Mouse (Mus musculus) MEL (cell line): Measurements from ENCODE around the gene Aff2. TPM values are rescaled to one million over a fixed set of nuclear protein-coding genes. Genes with fewer than 3 reads are reported as not detected.

Experiments
- DNase-seq: peaks from one replicate; pipeline ENCODE4 v3.0.0; 2011; ENCODE audit warnings: low read depth, low spot score
- H3K27ac ChIP-seq: 2 replicates; pipeline ENCODE4 v1.5.1; 2012; ENCODE audit warnings: low read depth, mild to moderate bottlenecking, control low read depth, low read length, moderate library complexity; ENCODE audit not compliant: control insufficient read depth
- H3K27me3 ChIP-seq, 2 experiments: fragments of 150-350 bp in 1 of 2; sonication (generic) in 1 of 2; 2 replicates each; pipeline ENCODE4 v1.6.1; 2012; ENCODE audit warnings: low read length in 2 of 2, mild to moderate bottlenecking in 2 of 2, improper control_type of control experiment in 1 of 2, moderate library complexity in 1 of 2; ENCODE audit not compliant: insufficient read depth in 2 of 2, control insufficient read depth in 1 of 2
- H3K36me3 ChIP-seq, 2 experiments: 2 replicates each; pipeline ENCODE4 v1.6.1; 2012 to 2014; ENCODE audit warnings: low read length in 2 of 2, improper control_type of control experiment in 1 of 2, inconsistent platforms in 1 of 2, mild to moderate bottlenecking in 1 of 2; ENCODE audit not compliant: insufficient read depth in 2 of 2, control insufficient read depth in 1 of 2
- H3K4me1 ChIP-seq, 2 experiments: fragments of 150-350 bp in 1 of 2; sonication (generic) in 1 of 2; 2 replicates each; pipeline ENCODE4 v1.6.1; 2012; ENCODE audit warnings: low read length in 2 of 2, improper control_type of control experiment in 1 of 2, mild to moderate bottlenecking in 1 of 2; ENCODE audit not compliant: insufficient read depth in 2 of 2, control insufficient read depth in 1 of 2
- H3K4me3 ChIP-seq, 2 experiments: fragments of 150-350 bp in 1 of 2; sonication (generic) in 1 of 2; 2 replicates each; pipeline ENCODE4 v1.5.1; 2012; ENCODE audit warnings: low read depth in 2 of 2, low read length in 2 of 2, mild to moderate bottlenecking in 2 of 2, moderate library complexity in 2 of 2, control low read depth in 1 of 2, improper control_type of control experiment in 1 of 2; ENCODE audit not compliant: control insufficient read depth in 1 of 2, insufficient read depth in 1 of 2
- H3K79me2 ChIP-seq: 2 replicates; pipeline ENCODE4 v1.6.1; 2012; ENCODE audit warnings: mild to moderate bottlenecking, low read length, moderate library complexity; ENCODE audit not compliant: control insufficient read depth, poor library complexity, insufficient read depth
- H3K9ac ChIP-seq: 2 replicates; pipeline ENCODE4 v1.6.1; 2012; ENCODE audit warnings: low read depth, mild to moderate bottlenecking, control low read depth, low read length, moderate library complexity; ENCODE audit not compliant: control insufficient read depth, poor library complexity, severe bottlenecking
- H3K9me3 ChIP-seq: fragments of 150-350 bp; sonication (generic); replicated peaks from 2 replicates; pipeline ENCODE4 v1.6.1; 2012; ENCODE audit warnings: mild to moderate bottlenecking, low read length, improper control_type of control experiment, moderate library complexity; ENCODE audit not compliant: insufficient read depth
- CHD2 ChIP-seq: IDR thresholded peaks from 2 replicates; pipeline ENCODE4 v1.6.1; 2011; ENCODE audit warnings: low read length, improper control_type of control experiment
- E2F4 ChIP-seq: IDR thresholded peaks from 2 replicates; pipeline ENCODE4 v1.6.1; 2011; ENCODE audit warnings: low read depth, low read length, improper control_type of control experiment, borderline replicate concordance
- ELF1 ChIP-seq: IDR thresholded peaks from 2 replicates; pipeline ENCODE4 v1.6.1; 2014; ENCODE audit warnings: low read depth, mild to moderate bottlenecking, inconsistent platforms, low read length, improper control_type of control experiment, moderate library complexity
- EP300 ChIP-seq, 2 experiments: IDR thresholded peaks; 2 replicates each; pipeline ENCODE4 v1.6.1; 2011; ENCODE audit warnings: improper control_type of control experiment in 2 of 2, low read length in 2 of 2, low read depth in 1 of 2, mild to moderate bottlenecking in 1 of 2
- GABPA ChIP-seq: IDR thresholded peaks from 2 replicates; pipeline ENCODE4 v1.6.1; 2012; ENCODE audit warnings: low read depth, mild to moderate bottlenecking, inconsistent platforms, low read length, improper control_type of control experiment, moderate library complexity
- GATA1 ChIP-seq: IDR thresholded peaks from 2 replicates; pipeline ENCODE4 v1.6.1; 2011; ENCODE audit warnings: low read depth, low read length, improper control_type of control experiment
- HCFC1 ChIP-seq: IDR thresholded peaks from 2 replicates; pipeline ENCODE4 v1.6.1; 2012; ENCODE audit warnings: low read depth, mild to moderate bottlenecking, inconsistent platforms, low read length, improper control_type of control experiment, moderate library complexity
- JUND ChIP-seq: IDR thresholded peaks from 2 replicates; pipeline ENCODE4 v1.6.1; 2011; ENCODE audit warnings: low read depth, mild to moderate bottlenecking, improper control_type of control experiment, low read length
- MEF2A ChIP-seq: IDR thresholded peaks from 2 replicates; pipeline ENCODE4 v1.6.1; 2014; ENCODE audit warnings: low read depth, mild to moderate bottlenecking, inconsistent platforms, low read length, improper control_type of control experiment; ENCODE audit not compliant: poor library complexity, insufficient replicate concordance, severe bottlenecking; ENCODE audit errors: extremely low read depth
- MYB ChIP-seq: IDR thresholded peaks from 2 replicates; pipeline ENCODE4 v1.6.1; 2011; ENCODE audit warnings: mild to moderate bottlenecking, low read depth, low read length, improper control_type of control experiment
- NELFE ChIP-seq: IDR thresholded peaks from 2 replicates; pipeline ENCODE4 v1.6.1; 2011; ENCODE audit warnings: low read depth, low read length, improper control_type of control experiment
- POLR2A ChIP-seq, 2 experiments: IDR thresholded peaks; 2 replicates each; pipeline ENCODE4 v1.6.1; 2011 to 2012; ENCODE audit warnings: low read length in 2 of 2, mild to moderate bottlenecking in 2 of 2, control low read depth in 1 of 2, improper control_type of control experiment in 1 of 2, low read depth in 1 of 2, moderate library complexity in 1 of 2; ENCODE audit not compliant: control insufficient read depth in 1 of 2, insufficient read depth in 1 of 2, poor library complexity in 1 of 2
- POLR2AphosphoS2 ChIP-seq: IDR thresholded peaks from 2 replicates; pipeline ENCODE4 v1.6.1; 2011; ENCODE audit warnings: low read length, improper control_type of control experiment
- POLR2AphosphoS5 ChIP-seq: IDR thresholded peaks from 2 replicates; pipeline ENCODE4 v1.6.1; 2012; ENCODE audit warnings: low read depth, borderline replicate concordance, mild to moderate bottlenecking, inconsistent platforms, low read length, moderate library complexity, mixed read lengths
- RCOR1 ChIP-seq: IDR thresholded peaks from 2 replicates; pipeline ENCODE4 v1.6.1; 2012; ENCODE audit warnings: low read depth, mild to moderate bottlenecking, inconsistent platforms, low read length, improper control_type of control experiment
- SMC3 ChIP-seq: IDR thresholded peaks from 2 replicates; pipeline ENCODE4 v1.6.1; 2011; ENCODE audit warnings: low read depth, low read length, improper control_type of control experiment
- TAL1 ChIP-seq: IDR thresholded peaks from 2 replicates; pipeline ENCODE4 v1.6.1; 2012; ENCODE audit warnings: mild to moderate bottlenecking, inconsistent platforms, low read length, moderate library complexity, mixed read lengths
- TBP ChIP-seq: IDR thresholded peaks from 2 replicates; pipeline ENCODE4 v1.8.0; 2011; ENCODE audit warnings: low read depth, low read length, improper control_type of control experiment
- TCF12 ChIP-seq: IDR thresholded peaks from 2 replicates; pipeline ENCODE4 v1.6.1; 2014; ENCODE audit warnings: low read depth, mild to moderate bottlenecking, inconsistent platforms, low read length, improper control_type of control experiment, moderate library complexity
- UBTF ChIP-seq: IDR thresholded peaks from 2 replicates; pipeline ENCODE4 v1.6.1; 2012; ENCODE audit warnings: low read depth, mild to moderate bottlenecking, inconsistent platforms, low read length, improper control_type of control experiment, moderate library complexity, borderline replicate concordance; ENCODE audit not compliant: insufficient read depth
- ZNF384 ChIP-seq: IDR thresholded peaks from 2 replicates; pipeline ENCODE4 v1.6.1; 2012; ENCODE audit warnings: low read depth, mild to moderate bottlenecking, inconsistent platforms, low read length, improper control_type of control experiment
- polyA plus RNA-seq, 2 experiments: library from polyadenylated mRNA; stranded (reverse) in 1 of 2; unstranded in 1 of 2; fragments of >175 nt in 1 of 2; fragments of >200 nt in 1 of 2; gene quantifications; 2 replicates each; pipeline versions ENCODE4 v1.2.1 to v1.2.4; 2012; ENCODE audit warnings: low replicate concordance in 2 of 2, low read depth in 1 of 2; ENCODE audit not compliant: insufficient read length in 2 of 2, insufficient read depth in 1 of 2, missing spikeins in 1 of 2
- total RNA-seq: library from RNA; depleted of rRNA; stranded (reverse); fragments of 300-350 nt; gene quantifications from 2 replicates; pipeline ENCODE4 v1.2.3, GENCODE M21; 2012; rRNA removed

Aff2 gene
- total RNA-seq (not detected in 2 replicates), polyA plus RNA-seq (not detected)

GRCm38 (mm10) chrX:69360238-69361054 lies at the start of gene Aff2:
Aff2 (plus strand) TSS chrX:69360294.
- TF ChIP-seq E2F4 (no peak), MYB (no peak), POLR2A (IDR thresholded peaks at IDR 0.05; ENCODE audit: control insufficient read depth in 1 of 2, insufficient read depth in 1 of 2, low read depth in 1 of 2, low read length in 2 of 2, poor library complexity in 1 of 2) (no peak), EP300 (IDR thresholded peaks at IDR 0.05; ENCODE audit: low read depth in 1 of 2, low read length in 2 of 2) (no peak), TCF12 (no peak), POLR2AphosphoS5 (no peak), ELF1 (no peak), RCOR1 (no peak), POLR2AphosphoS2 (no peak), TAL1 (no peak), TBP (no peak), CHD2 (no peak), UBTF (no peak)
- TF ChIP-seq, all 39 proteins: peak for 0
- no peaks in the 10 kb centered on the region for H3K36me3 ChIP-seq
- H3K27me3 ChIP-seq: no peaks in the 10 kb centered on the region
- no peaks in the 10 kb centered on the region for H3K9me3 ChIP-seq
- no peak within 1 kb of the TSS for H3K9ac ChIP-seq
- H3K4me3 ChIP-seq: no peak within 1 kb of the TSS
- no peak for DNase-seq
- no peak within 1 kb of the TSS for H3K27ac ChIP-seq
- no peaks in the 10 kb centered on the region for H3K79me2 ChIP-seq
- no peaks in the 10 kb centered on the region for H3K4me1 ChIP-seq

GRCm38 (mm10) chrX:69337296-69337695 lies 22.8 kb upstream of the Aff2 start:
- Histone ChIP-seq H3K79me2 (no peaks in the 10 kb centered on the region), H3K4me3 (no peak overlapping the region), H3K9me3 (no peaks in the 10 kb centered on the region), H3K9ac (no peak overlapping the region), H3K36me3 (no peaks in the 10 kb centered on the region), H3K4me1 (no peaks in the 10 kb centered on the region), H3K27ac (no peak overlapping the region), H3K27me3 (no peaks in the 10 kb centered on the region)
- DNase-seq: no peak
- TF ChIP-seq GATA1 (no peak), HCFC1 (no peak), TAL1 (no peak), MYB (no peak), NELFE (no peak), ZNF384 (no peak), MEF2A (no peak), POLR2AphosphoS2 (no peak), JUND (no peak), POLR2A (IDR thresholded peaks at IDR 0.05; ENCODE audit: control insufficient read depth in 1 of 2, insufficient read depth in 1 of 2, low read depth in 1 of 2, low read length in 2 of 2, poor library complexity in 1 of 2) (no peak), SMC3 (no peak), GABPA (no peak)
